In genomic region chr5:30232271-30232971, GRCm38 (mm10) we compare ENCODE assay signal across 8 mouse cellular contexts. TPM values are rescaled to one million over a fixed set of nuclear protein-coding genes. Genes with fewer than 3 reads are reported as not detected.
DNase-seq lines count a peak whose midpoint lies in the region; ATAC-seq lines count a peak whose summit lies in the region.

Gene Selenoi, plus strand, starts transcription at chr5:30232581.

- intact Hi-C loops in heart, postnatal 14 days (cut with DNase I), result no loop called here

- no peaks in the 10 kb centered on the region for H3K27me3 ChIP-seq in forebrain, embryonic 14.5 days (replicated peaks; ENCODE audit: control insufficient read depth, insufficient read depth, low read length)
- H3K27me3 ChIP-seq in neural tube, embryonic 15.5 days (replicated peaks), result no peaks in the 10 kb centered on the region

- WGBS in forebrain, embryonic 14.5 days, result 3% methylated on average over 66 of the region's 71 CpGs
- WGBS in neural tube, embryonic 15.5 days, result 1% methylated on average over 69 of the region's 71 CpGs

- H3K36me3 ChIP-seq in forebrain, embryonic 14.5 days (ENCODE audit: control insufficient read depth, insufficient read depth, low read length), result 0 out of 2 replicates have a peak, but pooled peaks cover 2% of the 10 kb centered on the region
- H3K36me3 ChIP-seq in neural tube, embryonic 15.5 days, result peaks cover 3% of the 10 kb centered on the region; the same call in 1 of the 2 replicates

- ATAC-seq in forebrain, embryonic 14.5 days, result peak; percentile 99
- peak; percentile 100 for ATAC-seq in neural tube, embryonic 15.5 days (ENCODE audit: low FRiP score)

- H3K9me3 ChIP-seq in forebrain, embryonic 14.5 days (replicated peaks; ENCODE audit: control insufficient read depth, low read length), result no peaks in the 10 kb centered on the region
- no peaks in the 10 kb centered on the region for H3K9me3 ChIP-seq in neural tube, embryonic 15.5 days (replicated peaks)

- H3K4me2 ChIP-seq in forebrain, embryonic 14.5 days (ENCODE audit: low read length), result peak within 1 kb of the TSS; percentile 81
- H3K4me2 ChIP-seq in neural tube, embryonic 15.5 days, result peak within 1 kb of the TSS; percentile 79

- peaks cover 21% of the 10 kb centered on the region for H3K4me1 ChIP-seq in forebrain, embryonic 14.5 days (ENCODE audit: control insufficient read depth, insufficient read depth, low read length)
- H3K4me1 ChIP-seq in neural tube, embryonic 15.5 days, result peaks cover 37% of the 10 kb centered on the region

- H3K27ac ChIP-seq in forebrain, embryonic 14.5 days (ENCODE audit: low read depth, low read length), result peak within 1 kb of the TSS; percentile 86
- peak within 1 kb of the TSS; percentile 92 for H3K27ac ChIP-seq in neural tube, embryonic 15.5 days (replicated peaks)

- peak within 1 kb of the TSS; percentile 67 for H3K4me3 ChIP-seq in forebrain, embryonic 14.5 days (ENCODE audit: low read depth, low read length)
- H3K4me3 ChIP-seq in neural tube, embryonic 15.5 days (replicated peaks), result peak within 1 kb of the TSS; percentile 87

- peak; percentile 98 for DNase-seq in ES-CJ7 (ENCODE audit: low read depth, low spot score)
- DNase-seq in cerebellum, adult 11 months, result peak; percentile 100
- peak; percentile 99 for DNase-seq in forebrain, embryonic 14.5 days (ENCODE audit: low spot score)
- peak; percentile 98 to 99 for DNase-seq in heart, postnatal 14 days
- DNase-seq in layer of hippocampus, adult 11-12 months (ENCODE audit: low spot score), result peak; percentile 99
- peak; percentile 99 to 100 for DNase-seq in lung, adult 18-20 months
- DNase-seq in testis, postnatal 14 days (ENCODE audit: low spot score), result peak; percentile 98

- peak within 1 kb of the TSS; percentile 80 for H3K9ac ChIP-seq in forebrain, embryonic 14.5 days (ENCODE audit: low read length)
- H3K9ac ChIP-seq in neural tube, embryonic 15.5 days (replicated peaks), result peak within 1 kb of the TSS; percentile 87

RNA-seq across cellular contexts. Expression of gene Selenoi, which starts in this region (rescaled TPM):
- 24.2 and 31.1 TPM in 2 replicates for polyA plus RNA-seq in forebrain, embryonic 14.5 days (2014; fragmentation: Nextera tagmentation; extraction: Ambion mirVana)
- total RNA-seq in heart, postnatal 14 days (2021), result 10 to 100 TPM; 18.5 to 20.7 TPM
- polyA plus RNA-seq in neural tube, embryonic 15.5 days (2015; fragmentation: Nextera tagmentation; extraction: Ambion mirVana), result 25.0 and 26.6 TPM in 2 replicates

Comparison
In these comparisons a context has a peak if more than half of its experiments do, and no peak if none do; other contexts are left out.
1. Peak in every context shown above with its lines: DNase-seq, ATAC-seq, H3K4me3 ChIP-seq and H3K27ac ChIP-seq.